Mouse (Mus musculus): Measurements from ENCODE around the gene Gpr83.

GRCm38 (mm10) chr9:14904741-14905475, 44.9 kb downstream of the Gpr83 start:
- TF ChIP-seq POLR2AphosphoS2 (IDR thresholded peaks at IDR 0.05; ENCODE audit: insufficient read length, low read depth): no peak
- no peak for TF ChIP-seq POLR2A (IDR thresholded peaks at IDR 0.05; ENCODE audit: insufficient read length, low read depth)
- no peak for TF ChIP-seq MAX (IDR thresholded peaks at IDR 0.05; ENCODE audit: low read depth)
- no peak for TF ChIP-seq E2F4 (IDR thresholded peaks at IDR 0.05; ENCODE audit: insufficient read depth)
- TF ChIP-seq MYOD1 (IDR thresholded peaks at IDR 0.05; ENCODE audit: control insufficient read depth in 1 of 3, insufficient read length in 2 of 3, low read depth in 2 of 3): no peak
- no peak for TF ChIP-seq TCF12 (IDR thresholded peaks at IDR 0.05; ENCODE audit: insufficient read depth, poor library complexity, severe bottlenecking)
- TF ChIP-seq SRF (IDR thresholded peaks at IDR 0.05; ENCODE audit: control insufficient read depth, insufficient read length, low read depth): no peak
- TF ChIP-seq USF1 (IDR thresholded peaks at IDR 0.05; ENCODE audit: low read depth): no peak
- no peak for TF ChIP-seq REST (IDR thresholded peaks at IDR 0.05; ENCODE audit: insufficient read depth, insufficient read length)
